Comparison of ENCODE assay signal across 10 mouse cellular contexts in genomic region chr3:89347916-89348315, GRCm38 (mm10). TPM values are rescaled to one million over a fixed set of nuclear protein-coding genes. Genes with fewer than 3 reads are reported as not detected.
DNase-seq lines count a peak whose midpoint lies in the region; ATAC-seq lines count a peak whose summit lies in the region.
"Had no signal": no experiment of that assay in that cellular context is flagged by ENCODE, and none has a peak within 500 bp of the region (broad histone marks: within the 10 kb centered on the region; RNA-seq: fewer than 3 reads in every experiment).

No protein-coding gene starts in this region.

- peak overlapping the region; percentile 36; the same call in 1 of the 2 replicates for H3K9ac ChIP-seq in embryonic facial prominence, embryonic 13.5 days
- no peak overlapping the region for H3K9ac ChIP-seq in midbrain, embryonic 15.5 days
- no peak overlapping the region for H3K9ac ChIP-seq in intestine, embryonic 15.5 days
- no peak overlapping the region for H3K9ac ChIP-seq in stomach, embryonic 15.5 days

- H3K27me3 ChIP-seq in embryonic facial prominence, embryonic 13.5 days, result peaks cover 21% of the 10 kb centered on the region
- H3K27me3 ChIP-seq in embryonic facial prominence, embryonic 10.5 days (replicated peaks; ENCODE audit: low read depth, poor library complexity, severe bottlenecking), result peaks cover 64% of the 10 kb centered on the region
- peaks cover 56% of the 10 kb centered on the region for H3K27me3 ChIP-seq in midbrain, embryonic 10.5 days (ENCODE audit: low read depth, poor library complexity, severe bottlenecking)
- H3K27me3 ChIP-seq in midbrain, embryonic 15.5 days (replicated peaks), result peaks cover 8% of the 10 kb centered on the region; the same call in 1 of the 2 replicates
- no peaks in the 10 kb centered on the region; the same call in 1 of the 2 replicates for H3K27me3 ChIP-seq in intestine, embryonic 15.5 days (replicated peaks)
- no peaks in the 10 kb centered on the region for H3K27me3 ChIP-seq in stomach, embryonic 15.5 days (replicated peaks)
- H3K27me3 ChIP-seq: forebrain, embryonic 15.5 days had no signal

- no peak overlapping the region for H3K4me3 ChIP-seq in embryonic facial prominence, embryonic 13.5 days
- H3K4me3 ChIP-seq in embryonic facial prominence, embryonic 10.5 days, result no peak overlapping the region
- H3K4me3 ChIP-seq in midbrain, embryonic 10.5 days, result 0 out of 2 replicates have a peak overlapping the region, but pooled peaks have one; percentile 64
- H3K4me3 ChIP-seq in midbrain, embryonic 15.5 days, result no peak overlapping the region
- H3K4me3 ChIP-seq in intestine, embryonic 15.5 days (replicated peaks), result no peak overlapping the region
- H3K4me3 ChIP-seq in stomach, embryonic 15.5 days (replicated peaks), result no peak overlapping the region

- 0 out of 2 replicates have a peak overlapping the region, but pooled peaks have one; percentile 97 for H3K4me2 ChIP-seq in embryonic facial prominence, embryonic 13.5 days
- no peak overlapping the region for H3K4me2 ChIP-seq in midbrain, embryonic 15.5 days
- H3K4me2 ChIP-seq in intestine, embryonic 15.5 days (replicated peaks), result peak overlapping the region; percentile 99
- H3K4me2 ChIP-seq in stomach, embryonic 15.5 days, result peak overlapping the region; percentile 98
- H3K4me2 ChIP-seq: forebrain, embryonic 15.5 days had no signal

- DNase-seq in embryonic facial prominence, embryonic 10.5 days (ENCODE audit: low spot score), result no peak
- no peak for DNase-seq in midbrain, embryonic 10.5 days (ENCODE audit: low spot score)
- no peak for DNase-seq in retina, postnatal 1 day
- no peak for DNase-seq in adrenal gland, adult (ENCODE audit: inconsistent age in 2 of 2, low spot score in 1 of 2)
- DNase-seq: cerebellum, adult 8-10 months had no signal

- 42% methylated on average over 1 of the region's 1 CpGs for WGBS in embryonic facial prominence, embryonic 13.5 days
- WGBS in embryonic facial prominence, embryonic 10.5 days, result 47% methylated on average over 1 of the region's 1 CpGs
- WGBS in midbrain, embryonic 10.5 days, result 43% methylated on average over 1 of the region's 1 CpGs
- 65% methylated on average over 1 of the region's 1 CpGs for WGBS in midbrain, embryonic 15.5 days
- WGBS in intestine, embryonic 15.5 days, result 75% methylated on average over 1 of the region's 1 CpGs
- 69% methylated on average over 1 of the region's 1 CpGs for WGBS in stomach, embryonic 15.5 days

- no peaks in the 10 kb centered on the region for H3K9me3 ChIP-seq in embryonic facial prominence, embryonic 13.5 days
- no peaks in the 10 kb centered on the region for H3K9me3 ChIP-seq in embryonic facial prominence, embryonic 10.5 days
- no peaks in the 10 kb centered on the region for H3K9me3 ChIP-seq in midbrain, embryonic 10.5 days (replicated peaks)
- no peaks in the 10 kb centered on the region for H3K9me3 ChIP-seq in midbrain, embryonic 15.5 days
- H3K9me3 ChIP-seq in intestine, embryonic 15.5 days, result no peaks in the 10 kb centered on the region
- no peaks in the 10 kb centered on the region for H3K9me3 ChIP-seq in stomach, embryonic 15.5 days
- H3K9me3 ChIP-seq: forebrain, embryonic 15.5 days had no signal

- no peak for ATAC-seq in embryonic facial prominence, embryonic 13.5 days (ENCODE audit: insufficient number of reproducible peaks, insufficient read depth, low FRiP score, low TSS enrichment, low read depth)
- ATAC-seq in midbrain, embryonic 15.5 days (replicated peaks), result no peak
- ATAC-seq in intestine, embryonic 15.5 days, result no peak
- no peak for ATAC-seq in stomach, embryonic 15.5 days (ENCODE audit: insufficient read depth, low FRiP score, low read depth)
- ATAC-seq: forebrain, embryonic 15.5 days had no signal

- peaks cover 44% of the 10 kb centered on the region for H3K36me3 ChIP-seq in embryonic facial prominence, embryonic 13.5 days
- peaks cover 41% of the 10 kb centered on the region for H3K36me3 ChIP-seq in embryonic facial prominence, embryonic 10.5 days (replicated peaks)
- H3K36me3 ChIP-seq in midbrain, embryonic 10.5 days, result peaks cover 32% of the 10 kb centered on the region
- H3K36me3 ChIP-seq in midbrain, embryonic 15.5 days (replicated peaks), result no peaks in the 10 kb centered on the region
- no peaks in the 10 kb centered on the region for H3K36me3 ChIP-seq in intestine, embryonic 15.5 days
- H3K36me3 ChIP-seq in stomach, embryonic 15.5 days, result 0 out of 2 replicates have a peak, but pooled peaks cover 6% of the 10 kb centered on the region

- no peak overlapping the region for H3K27ac ChIP-seq in embryonic facial prominence, embryonic 13.5 days
- no peak overlapping the region; the same call in 1 of the 2 replicates for H3K27ac ChIP-seq in embryonic facial prominence, embryonic 10.5 days (replicated peaks)
- H3K27ac ChIP-seq in midbrain, embryonic 10.5 days (replicated peaks), result no peak overlapping the region
- no peak overlapping the region for H3K27ac ChIP-seq in midbrain, embryonic 15.5 days
- H3K27ac ChIP-seq in intestine, embryonic 15.5 days, result 0 out of 2 replicates have a peak overlapping the region, but pooled peaks have one; percentile 17
- no peak overlapping the region for H3K27ac ChIP-seq in stomach, embryonic 15.5 days
- H3K27ac ChIP-seq: forebrain, embryonic 15.5 days had no signal

- peaks cover 13% of the 10 kb centered on the region for H3K4me1 ChIP-seq in embryonic facial prominence, embryonic 13.5 days
- H3K4me1 ChIP-seq in embryonic facial prominence, embryonic 10.5 days, result peaks cover 46% of the 10 kb centered on the region
- H3K4me1 ChIP-seq in midbrain, embryonic 10.5 days, result peaks cover 37% of the 10 kb centered on the region
- H3K4me1 ChIP-seq in midbrain, embryonic 15.5 days, result peaks cover 18% of the 10 kb centered on the region
- H3K4me1 ChIP-seq in intestine, embryonic 15.5 days (replicated peaks), result peaks cover 14% of the 10 kb centered on the region
- peaks cover 15% of the 10 kb centered on the region for H3K4me1 ChIP-seq in stomach, embryonic 15.5 days

RNA-seq across cellular contexts. Expression of gene Adam15, which starts 1.9 kb away (rescaled TPM):
- 50.8 and 52.6 TPM in 2 replicates for polyA plus RNA-seq in embryonic facial prominence, embryonic 13.5 days (2015; fragmentation: Nextera tagmentation; extraction: Ambion mirVana)
- polyA plus RNA-seq in embryonic facial prominence, embryonic 10.5 days (2016; fragmentation: Nextera tagmentation; extraction: Ambion mirVana), result 30.5 and 34.2 TPM in 2 replicates
- 30.5 and 34.9 TPM in 2 replicates for polyA plus RNA-seq in midbrain, embryonic 10.5 days (2016; fragmentation: Nextera tagmentation; extraction: Ambion mirVana)
- polyA plus RNA-seq in midbrain, embryonic 15.5 days (2015; fragmentation: Nextera tagmentation; extraction: Ambion mirVana), result 59.5 and 62.2 TPM in 2 replicates
- polyA plus RNA-seq in intestine, embryonic 15.5 days (2015; fragmentation: Nextera tagmentation; extraction: Ambion mirVana), result 45.5 and 49.5 TPM in 2 replicates
- 44.7 and 53.2 TPM in 2 replicates for polyA plus RNA-seq in stomach, embryonic 15.5 days (2015; fragmentation: Nextera tagmentation; extraction: Ambion mirVana)

RNA-seq across cellular contexts. Expression of gene Efna4, which starts 10.1 kb away (rescaled TPM):
- polyA plus RNA-seq in embryonic facial prominence, embryonic 13.5 days (2015; fragmentation: Nextera tagmentation; extraction: Ambion mirVana), result 46.5 and 50.1 TPM in 2 replicates
- 37.3 and 40.8 TPM in 2 replicates for polyA plus RNA-seq in embryonic facial prominence, embryonic 10.5 days (2016; fragmentation: Nextera tagmentation; extraction: Ambion mirVana)
- 20.5 and 21.9 TPM in 2 replicates for polyA plus RNA-seq in midbrain, embryonic 10.5 days (2016; fragmentation: Nextera tagmentation; extraction: Ambion mirVana)
- polyA plus RNA-seq in midbrain, embryonic 15.5 days (2015; fragmentation: Nextera tagmentation; extraction: Ambion mirVana), result 4.3 and 5.8 TPM in 2 replicates
- 16.9 and 18.1 TPM in 2 replicates for polyA plus RNA-seq in intestine, embryonic 15.5 days (2015; fragmentation: Nextera tagmentation; extraction: Ambion mirVana)
- 17.9 and 19.4 TPM in 2 replicates for polyA plus RNA-seq in stomach, embryonic 15.5 days (2015; fragmentation: Nextera tagmentation; extraction: Ambion mirVana)

RNA-seq across cellular contexts. Expression of gene Dcst2, which starts 13.9 kb away (rescaled TPM):
- 0.18 and 0.38 TPM in 2 replicates for polyA plus RNA-seq in embryonic facial prominence, embryonic 13.5 days (2015; fragmentation: Nextera tagmentation; extraction: Ambion mirVana)
- 0.09 and 0.15 TPM in 2 replicates for polyA plus RNA-seq in embryonic facial prominence, embryonic 10.5 days (2016; fragmentation: Nextera tagmentation; extraction: Ambion mirVana)
- polyA plus RNA-seq in midbrain, embryonic 10.5 days (2016; fragmentation: Nextera tagmentation; extraction: Ambion mirVana), result 0.11 and 0.12 TPM in 2 replicates
- polyA plus RNA-seq in midbrain, embryonic 15.5 days (2015; fragmentation: Nextera tagmentation; extraction: Ambion mirVana), result 0.14 and 0.17 TPM in 2 replicates
- 1.4 and 1.5 TPM in 2 replicates for polyA plus RNA-seq in intestine, embryonic 15.5 days (2015; fragmentation: Nextera tagmentation; extraction: Ambion mirVana)
- 0.30 and 0.67 TPM in 2 replicates for polyA plus RNA-seq in stomach, embryonic 15.5 days (2015; fragmentation: Nextera tagmentation; extraction: Ambion mirVana)

RNA-seq across cellular contexts. Expression of gene Dcst1, which starts 17.1 kb away (rescaled TPM):
- polyA plus RNA-seq in embryonic facial prominence, embryonic 13.5 days (2015; fragmentation: Nextera tagmentation; extraction: Ambion mirVana), result 0.44 and 0.85 TPM in 2 replicates
- 0.20 and 0.47 TPM in 2 replicates for polyA plus RNA-seq in embryonic facial prominence, embryonic 10.5 days (2016; fragmentation: Nextera tagmentation; extraction: Ambion mirVana)
- polyA plus RNA-seq in midbrain, embryonic 10.5 days (2016; fragmentation: Nextera tagmentation; extraction: Ambion mirVana), result 0.11 and 0.20 TPM in 2 replicates
- polyA plus RNA-seq in midbrain, embryonic 15.5 days (2015; fragmentation: Nextera tagmentation; extraction: Ambion mirVana), result 0.89 and 0.99 TPM in 2 replicates
- 1.6 and 1.9 TPM in 2 replicates for polyA plus RNA-seq in intestine, embryonic 15.5 days (2015; fragmentation: Nextera tagmentation; extraction: Ambion mirVana)
- 0.30 and 0.52 TPM in 2 replicates for polyA plus RNA-seq in stomach, embryonic 15.5 days (2015; fragmentation: Nextera tagmentation; extraction: Ambion mirVana)

RNA-seq across cellular contexts. Expression of gene Efna3, which starts 25.2 kb away (rescaled TPM):
- polyA plus RNA-seq in embryonic facial prominence, embryonic 13.5 days (2015; fragmentation: Nextera tagmentation; extraction: Ambion mirVana), result 22.6 and 26.6 TPM in 2 replicates
- polyA plus RNA-seq in embryonic facial prominence, embryonic 10.5 days (2016; fragmentation: Nextera tagmentation; extraction: Ambion mirVana), result 4.5 and 6.8 TPM in 2 replicates
- polyA plus RNA-seq in midbrain, embryonic 10.5 days (2016; fragmentation: Nextera tagmentation; extraction: Ambion mirVana), result 3.9 and 7.0 TPM in 2 replicates
- 40.5 and 43.0 TPM in 2 replicates for polyA plus RNA-seq in midbrain, embryonic 15.5 days (2015; fragmentation: Nextera tagmentation; extraction: Ambion mirVana)
- 9.0 and 9.2 TPM in 2 replicates for polyA plus RNA-seq in intestine, embryonic 15.5 days (2015; fragmentation: Nextera tagmentation; extraction: Ambion mirVana)
- 9.5 and 9.6 TPM in 2 replicates for polyA plus RNA-seq in stomach, embryonic 15.5 days (2015; fragmentation: Nextera tagmentation; extraction: Ambion mirVana)
